Mouse (Mus musculus): ENCODE measurements around the gene Itga3. TPM values are rescaled to one million over a fixed set of nuclear protein-coding genes. Genes with fewer than 3 reads are reported as not detected.
A peak's percentile ranks its signal among the peaks of the same experiment; 100 is the strongest.

Itga3 gene
- total RNA-seq, 2 experiments from 2014 or later, result 11.2 to 14.0 TPM

DNA sequence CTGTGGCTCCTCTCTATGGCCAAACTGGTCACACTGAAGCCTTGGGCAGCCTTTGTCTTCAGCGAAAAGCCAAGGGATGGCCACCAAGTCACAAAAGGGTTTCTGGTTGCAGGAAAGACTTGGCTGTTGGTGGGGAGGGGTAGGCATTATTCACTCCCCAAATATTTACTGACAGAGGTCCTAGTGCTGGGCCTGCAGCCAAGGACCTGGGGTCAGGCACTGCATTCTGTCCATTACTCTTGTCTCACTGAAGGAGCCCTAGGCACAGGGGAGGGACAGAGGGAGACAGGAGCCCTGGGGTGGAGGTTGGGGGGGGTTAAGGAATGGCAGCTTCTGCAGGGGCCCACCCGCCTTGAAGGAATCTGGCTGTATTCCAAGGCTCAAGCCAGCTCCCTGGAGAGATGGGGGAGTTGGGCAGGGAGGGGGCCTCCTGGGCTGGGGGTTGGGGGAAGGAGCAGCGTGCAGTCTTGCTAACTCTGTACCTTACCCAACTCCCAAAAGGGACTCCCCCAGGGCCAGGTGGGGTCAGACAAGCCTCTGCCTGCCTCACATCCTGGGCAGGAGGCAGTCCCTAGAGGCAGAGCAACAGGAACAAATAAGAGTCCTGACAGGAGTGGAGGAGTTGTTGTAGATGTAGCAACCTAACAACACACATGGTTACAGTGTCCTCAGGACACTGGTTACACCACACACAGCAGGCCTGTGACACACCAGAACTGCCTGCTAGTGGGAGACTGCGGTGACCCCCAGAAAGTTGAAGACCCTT, 20.2 kb upstream of the Itga3 start:
- DNase-seq (ENCODE audit: low spot score in 2 of 2), result no peak

DNA sequence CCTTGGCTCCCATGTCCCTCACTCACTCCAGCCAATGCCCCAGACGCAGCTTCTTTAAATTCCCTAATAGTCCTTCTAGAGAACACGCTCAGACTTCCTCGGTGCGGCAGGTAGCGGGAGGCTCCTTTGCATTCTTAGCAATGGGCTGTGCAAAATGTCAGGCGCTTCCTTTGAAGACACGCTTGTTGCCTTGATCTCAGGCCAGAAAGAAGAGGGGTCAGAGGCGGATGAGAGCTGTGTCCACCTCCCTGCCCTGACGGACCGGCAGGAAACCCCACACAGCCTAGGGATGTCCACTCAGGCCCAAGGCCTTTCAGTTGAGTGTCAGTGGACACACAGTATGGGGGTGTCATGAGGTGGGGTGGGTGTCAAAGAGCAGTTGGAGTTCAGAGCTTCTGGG, 19.0 kb upstream of the Itga3 start:
- no peak for DNase-seq (ENCODE audit: low spot score in 2 of 2)

DNA sequence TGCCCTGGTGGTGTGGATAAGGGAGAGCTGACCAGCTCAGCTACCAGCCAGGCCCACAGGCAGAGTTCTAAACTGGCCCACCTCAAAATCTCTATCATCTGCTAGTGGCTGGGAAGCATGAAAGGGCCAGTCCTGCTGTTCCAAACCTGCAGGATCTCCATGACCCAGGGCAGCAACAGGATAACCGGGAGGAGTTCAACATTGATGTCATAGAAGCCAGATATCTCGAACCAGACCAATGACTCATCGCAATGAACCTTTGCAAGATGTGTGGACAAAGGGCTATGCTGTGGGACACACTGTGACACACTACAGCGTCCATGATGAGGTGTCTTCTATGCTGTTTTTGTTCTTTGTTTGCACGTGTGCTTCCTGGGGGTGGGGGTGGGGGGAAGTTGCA, 16.5 kb upstream of the Itga3 start:
- DNase-seq (ENCODE audit: low spot score in 2 of 2), result no peak

DNA sequence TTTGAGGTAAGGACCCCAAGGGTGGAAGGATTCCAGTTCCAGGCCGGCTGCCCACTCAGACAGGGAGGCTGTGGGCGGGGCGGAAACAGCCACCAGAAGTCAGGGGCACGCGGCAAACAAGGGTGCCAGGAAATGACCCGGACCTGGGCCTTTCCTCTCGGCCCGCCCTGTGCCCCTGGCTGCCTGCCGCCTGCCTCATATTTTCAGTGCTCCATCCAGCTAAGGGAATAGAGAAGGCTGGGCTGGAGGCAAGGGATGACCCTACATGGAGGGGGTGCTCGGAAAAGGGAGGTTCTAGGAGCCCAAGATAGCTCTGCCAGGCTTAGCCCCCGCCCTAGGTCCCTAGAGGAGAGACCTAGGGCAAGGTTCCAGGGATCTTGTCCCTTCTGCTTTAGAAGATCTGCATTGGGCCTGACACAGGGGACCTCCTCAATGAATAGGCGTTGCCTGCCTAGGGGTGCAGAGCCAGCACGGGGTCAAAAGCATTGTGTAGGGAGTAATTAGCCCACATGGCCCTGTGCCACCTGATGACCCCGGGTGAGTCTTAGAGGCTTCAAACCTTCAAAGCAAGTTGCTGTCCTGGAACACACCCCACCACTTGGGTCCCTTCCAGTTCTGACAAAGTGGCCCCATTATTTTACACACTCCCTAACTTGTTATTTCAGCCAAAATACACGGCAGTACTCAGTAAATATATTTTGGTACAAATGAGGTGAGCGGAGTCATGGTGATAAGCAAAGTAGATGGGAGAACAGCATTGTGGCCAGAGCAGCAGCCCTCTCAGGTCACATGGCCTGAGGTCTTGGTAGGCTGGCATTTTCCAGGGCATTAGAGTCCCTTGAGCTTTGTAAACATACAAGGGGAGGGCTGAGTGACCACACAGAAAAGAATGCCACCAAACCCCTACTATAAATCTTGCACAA, 12.5 kb upstream of the Itga3 start:
- DNase-seq (ENCODE audit: low spot score in 2 of 2), result no peak

DNA sequence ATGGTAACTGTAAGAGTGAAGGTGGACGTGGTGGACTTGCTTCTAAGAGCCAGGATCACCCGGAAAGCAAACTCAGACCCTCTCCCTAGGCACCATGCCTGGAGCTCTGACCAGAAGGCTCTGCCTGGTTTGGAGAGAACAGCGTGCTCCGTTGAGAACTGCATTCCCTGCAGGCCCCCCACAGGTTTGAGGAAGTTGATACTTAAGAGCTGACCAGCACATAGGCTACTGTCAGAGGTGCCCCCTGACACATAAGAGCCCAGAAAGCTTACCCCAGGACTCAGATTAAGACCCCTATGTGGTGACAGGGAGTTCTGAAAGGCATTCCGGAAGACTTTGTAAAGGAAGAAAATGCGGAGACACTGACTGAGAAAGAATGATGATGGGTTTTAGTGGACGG, 11.7 kb upstream of the Itga3 start:
- DNase-seq (ENCODE audit: low spot score in 2 of 2), result no peak

DNA sequence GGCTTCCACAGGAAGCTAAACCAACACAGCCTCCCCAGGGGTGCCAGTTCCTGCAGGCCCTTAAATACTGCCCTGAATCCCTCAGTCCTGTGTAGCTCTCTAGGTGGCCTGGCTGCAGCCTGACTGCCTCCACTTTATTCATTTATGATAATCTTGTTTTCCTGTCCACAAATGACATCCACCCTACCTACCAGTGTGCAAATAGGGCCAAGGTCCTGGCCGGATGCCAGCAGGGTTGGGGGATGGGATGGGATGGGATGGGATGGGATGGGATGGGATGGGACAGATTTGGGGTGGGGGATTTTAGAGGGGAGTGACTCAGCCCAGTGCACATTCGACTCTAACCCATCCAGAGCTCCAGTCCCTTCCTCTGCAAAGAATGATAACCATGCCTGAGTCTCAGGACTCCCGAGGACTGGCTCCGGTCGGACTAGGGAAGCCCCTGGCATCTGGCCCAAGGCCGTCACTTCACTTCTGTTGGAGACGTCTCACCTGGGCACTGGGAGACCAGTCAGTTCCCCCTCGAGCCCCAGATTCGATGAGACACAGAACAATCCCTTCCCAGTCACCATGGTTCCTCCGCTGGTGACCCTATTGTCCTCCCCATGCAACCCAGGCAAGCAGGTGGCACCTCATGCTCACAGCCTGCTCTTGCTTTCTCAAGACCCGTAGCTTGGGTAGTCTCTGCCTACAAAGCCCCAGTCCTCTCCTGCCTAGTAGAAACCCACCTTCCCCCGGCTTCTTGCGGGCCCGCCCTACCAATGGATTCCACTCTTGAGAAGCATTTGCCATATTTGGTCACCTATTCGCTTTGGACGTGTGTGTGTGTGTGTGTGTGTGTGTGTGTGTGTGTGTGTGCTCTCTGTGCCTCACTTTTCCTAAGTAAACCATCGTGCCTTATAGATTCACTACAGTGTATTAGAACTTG, 11.0 kb upstream of the Itga3 start:
- no peak for DNase-seq (ENCODE audit: low spot score in 2 of 2)

DNA sequence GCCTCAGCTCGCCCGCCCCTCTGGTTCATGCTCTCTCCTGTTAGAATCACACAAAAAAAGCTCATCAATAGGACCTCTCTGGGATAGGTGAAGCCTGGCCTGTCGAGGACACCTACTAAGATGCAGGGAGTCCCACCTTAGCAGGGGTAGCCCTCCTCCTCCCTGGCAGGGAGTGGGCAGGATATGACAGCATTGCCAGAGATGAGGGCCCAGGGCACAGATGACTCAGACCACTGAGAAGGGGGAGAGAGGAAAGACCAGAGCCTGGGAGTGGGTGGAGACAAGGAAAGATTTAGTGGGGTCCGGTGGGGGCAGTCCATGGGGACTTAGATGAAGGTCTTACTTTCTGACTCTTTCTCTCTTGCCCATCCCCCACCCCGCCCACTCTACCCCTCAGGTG, 9.6 kb upstream of the Itga3 start:
- no peak for DNase-seq (ENCODE audit: low spot score in 2 of 2)

DNA sequence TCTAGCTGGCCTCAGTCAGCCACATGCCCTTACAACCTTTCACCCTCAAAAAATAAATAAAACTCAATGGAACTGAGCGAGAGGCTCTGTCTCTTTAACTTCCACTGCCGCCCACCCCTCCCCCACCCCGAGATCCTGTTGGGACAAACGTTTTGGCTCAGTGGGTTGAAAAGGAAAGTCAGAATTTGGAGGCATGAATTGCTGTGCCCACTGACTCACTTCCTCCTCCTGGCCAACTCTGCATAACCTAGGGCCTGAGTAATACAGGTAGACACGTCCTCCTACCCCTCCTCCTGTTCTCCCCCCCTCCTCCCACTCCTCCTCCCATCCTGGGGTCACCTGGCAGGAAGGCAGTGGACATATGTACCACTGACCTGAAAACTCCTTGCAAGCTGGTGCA, 9.1 kb upstream of the Itga3 start:
- DNase-seq (ENCODE audit: low spot score in 2 of 2), result no peak

DNA sequence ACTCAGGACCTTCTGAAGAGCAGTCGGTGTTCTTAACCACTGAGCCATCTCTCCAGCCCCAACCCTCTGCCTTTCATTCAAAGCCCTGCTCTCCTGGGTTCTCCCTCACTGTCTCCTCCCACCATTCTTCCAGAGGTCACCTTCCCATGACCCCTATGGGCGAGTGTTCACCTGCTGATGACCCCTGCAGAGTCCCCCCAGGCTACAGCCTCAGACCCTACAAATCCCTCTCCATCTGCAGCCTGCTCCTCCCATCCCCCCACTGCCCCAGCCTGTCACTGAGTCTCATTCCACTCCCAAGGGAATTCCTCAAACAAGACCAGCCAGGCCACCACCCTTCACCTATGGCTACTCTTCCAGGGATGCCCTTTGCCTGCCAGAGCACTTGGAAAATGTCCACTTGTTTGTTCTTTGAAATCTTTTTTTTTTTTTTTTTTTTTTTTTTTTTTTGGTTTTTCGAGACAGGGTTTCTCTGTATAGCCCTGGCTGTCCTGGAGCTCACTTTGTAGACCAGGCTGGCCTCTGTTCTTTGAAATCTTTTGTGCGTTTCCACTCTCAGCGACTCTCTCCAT, 8.3 kb upstream of the Itga3 start:
- DNase-seq (ENCODE audit: low spot score in 2 of 2), result no peak

DNA sequence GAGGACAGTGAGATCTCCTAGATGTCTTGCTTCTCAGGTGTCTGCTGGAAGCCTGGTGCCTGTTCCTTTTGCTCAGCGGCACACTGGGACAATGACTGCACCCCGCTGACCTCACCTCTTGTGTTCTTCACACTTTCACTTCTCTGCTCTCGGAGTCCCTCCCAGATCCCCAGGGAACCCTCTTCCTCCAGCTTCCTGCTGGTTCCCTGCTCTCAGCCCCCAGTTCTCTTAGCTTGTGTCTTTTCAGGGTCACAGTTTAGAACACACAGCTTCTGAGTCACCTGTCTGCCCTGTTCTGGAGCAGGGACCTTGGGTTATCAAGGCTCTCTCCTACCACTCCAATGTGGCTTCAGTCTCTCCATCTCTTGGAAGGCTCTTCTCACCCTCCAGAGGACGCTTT, 7.6 kb upstream of the Itga3 start:
- no peak for DNase-seq (ENCODE audit: low spot score in 2 of 2)

DNA sequence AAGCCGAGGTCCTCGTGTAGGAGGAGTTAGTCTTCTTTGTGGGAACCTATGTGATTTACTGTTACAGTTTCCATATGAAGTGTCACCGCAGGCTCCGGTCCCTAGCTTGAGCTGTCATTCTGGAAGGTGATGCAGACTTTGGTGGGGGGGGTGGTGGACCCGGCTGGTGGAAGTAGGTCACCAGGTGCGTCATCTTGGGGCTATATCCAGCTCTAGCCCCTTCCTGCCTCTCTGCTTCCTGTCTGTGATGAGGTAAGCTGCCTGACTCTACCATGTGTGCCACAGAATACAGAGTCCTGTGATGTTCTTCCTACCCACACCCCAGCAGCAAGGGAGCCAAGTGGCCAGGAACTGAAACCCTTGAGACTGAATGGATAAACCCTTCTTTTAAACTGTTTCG, 6.3 kb upstream of the Itga3 start:
- DNase-seq (ENCODE audit: low spot score in 2 of 2), result no peak

DNA sequence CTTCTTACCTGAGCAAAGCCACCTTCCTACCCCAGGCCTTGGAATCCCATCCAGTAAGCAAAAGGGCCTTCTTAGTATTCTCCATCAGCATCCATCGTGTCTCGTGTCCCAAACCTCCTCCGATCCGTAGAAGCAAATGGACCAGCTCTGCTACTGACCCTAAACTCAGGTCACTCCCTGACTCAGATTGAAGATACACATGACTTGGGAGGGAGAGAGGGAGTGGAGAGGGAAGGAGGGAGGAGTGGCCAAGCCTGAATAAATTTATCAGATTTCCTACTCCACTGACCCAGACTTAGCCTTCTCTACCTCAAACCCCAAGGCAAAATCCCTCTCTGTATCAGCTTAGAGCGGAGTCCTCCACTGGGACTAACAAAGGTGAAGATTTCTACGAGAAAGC, 4.2 kb upstream of the Itga3 start:
- no peak for DNase-seq (ENCODE audit: low spot score in 2 of 2)

DNA sequence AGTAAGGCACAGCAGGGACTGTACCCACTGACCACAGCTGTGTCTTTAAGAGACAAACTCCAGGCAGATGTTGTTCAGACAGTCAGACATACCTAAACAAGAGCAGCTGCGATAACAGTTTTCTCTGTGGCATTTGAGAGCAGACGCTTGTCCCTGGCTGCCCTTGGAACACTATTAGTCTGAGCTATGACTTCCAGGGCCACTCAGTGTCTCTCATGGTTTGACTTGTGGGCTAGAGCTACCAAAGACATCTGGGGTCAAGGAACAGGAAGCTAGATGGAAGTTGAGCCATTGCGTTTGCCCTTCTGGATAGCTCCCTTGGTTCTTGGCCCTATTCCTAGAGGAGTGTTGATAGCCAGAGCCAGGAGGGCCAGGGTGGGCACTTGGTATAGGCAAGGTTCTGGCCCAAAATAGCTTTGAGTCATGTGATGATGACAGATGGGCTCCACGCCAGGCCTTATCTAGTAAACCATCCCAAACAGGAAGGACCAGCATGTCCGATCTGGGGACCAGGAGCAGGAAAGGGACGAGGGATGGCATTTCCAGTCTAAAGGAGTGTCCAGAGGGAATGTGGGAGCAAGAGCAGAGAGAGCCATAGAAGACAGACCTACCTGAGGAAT, 2.8 kb upstream of the Itga3 start:
- DNase-seq (ENCODE audit: low spot score in 2 of 2), result no peak

DNA sequence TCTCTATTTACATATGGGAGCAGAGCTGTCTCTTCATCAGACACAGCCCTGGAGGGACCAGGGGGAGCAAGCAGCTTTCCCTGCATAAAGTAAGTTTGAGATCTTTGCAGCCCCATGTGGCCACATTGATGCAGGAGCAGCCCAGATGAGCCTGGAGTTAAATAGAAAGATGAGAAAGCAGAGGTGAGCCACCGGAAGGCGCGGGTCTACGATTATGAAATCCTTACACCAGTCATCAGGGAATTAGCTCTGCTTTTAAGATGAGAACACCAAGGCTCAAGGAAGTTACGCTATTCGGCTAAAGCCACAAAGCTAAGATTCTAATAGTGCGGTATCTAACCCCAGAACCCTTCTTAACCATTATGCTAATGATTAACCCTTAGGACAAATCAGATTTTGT, 1.4 kb upstream of the Itga3 start:
- DNase-seq (ENCODE audit: low spot score in 2 of 2), result no peak

DNA sequence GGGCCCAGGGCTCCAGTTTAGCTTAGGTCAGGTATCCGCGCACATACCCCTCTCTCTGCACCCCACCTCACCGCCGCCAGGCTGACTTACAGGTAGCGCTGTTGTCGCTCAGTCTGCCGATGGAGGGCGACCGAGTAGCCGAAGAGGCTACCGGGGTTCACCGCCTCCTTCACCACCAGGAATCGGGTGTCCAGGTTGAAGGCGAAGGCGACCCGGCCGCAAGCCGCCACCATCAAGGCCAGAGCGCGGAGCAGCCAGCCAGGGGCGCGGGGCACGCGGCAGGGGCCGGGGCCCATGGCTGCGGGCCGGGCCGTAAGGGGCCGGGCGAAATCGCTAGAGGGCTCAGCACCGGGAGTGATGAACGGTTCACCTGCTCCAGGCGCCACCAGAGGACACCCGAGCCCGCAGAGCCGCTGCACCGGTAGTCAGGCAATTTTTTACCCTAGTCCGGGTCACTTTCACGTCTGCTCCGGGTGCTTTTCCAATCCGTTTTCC, 513 bp downstream of the Itga3 start:
- DNase-seq (ENCODE audit: low spot score in 2 of 2), result peak; percentile 7 to 40

DNA sequence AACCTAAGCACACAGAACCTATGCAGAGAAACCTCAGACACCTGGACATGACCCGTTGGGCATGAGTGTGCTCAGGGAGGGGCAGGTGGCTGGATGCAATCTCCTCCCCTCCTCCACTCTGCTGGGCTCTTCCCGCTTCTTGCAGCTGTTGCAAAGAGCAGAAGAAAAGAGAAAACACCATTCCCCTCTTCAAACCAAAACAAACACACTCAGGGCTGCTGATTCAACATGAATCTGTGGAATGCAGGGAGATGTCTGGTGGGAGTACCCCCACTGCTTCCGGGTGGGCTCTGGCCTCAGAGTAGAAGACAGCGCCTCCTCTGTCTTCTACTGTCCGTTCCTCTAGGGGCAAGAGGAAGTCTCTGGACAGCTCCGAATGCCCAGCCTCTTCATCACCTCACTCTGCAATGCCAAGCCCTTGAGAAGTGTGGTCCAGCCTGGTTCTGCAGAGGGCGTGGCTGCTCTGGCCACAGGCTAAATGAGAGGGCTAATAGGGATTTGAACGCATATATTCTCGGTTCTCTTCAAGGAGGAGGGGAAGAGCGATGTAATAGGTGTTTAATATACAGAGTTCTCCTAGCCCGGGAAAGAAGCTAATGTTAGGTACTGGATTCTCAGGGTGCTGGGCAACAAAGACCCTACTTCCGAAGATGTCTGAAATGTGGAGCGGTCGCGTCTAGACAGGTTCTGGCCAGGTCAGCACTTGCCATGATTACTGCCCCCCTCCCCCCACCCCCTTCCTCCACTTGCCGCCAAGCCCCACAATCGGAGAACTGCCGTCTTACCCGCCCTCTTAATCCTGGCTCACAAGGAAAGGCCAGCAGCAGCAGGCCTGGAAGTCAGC, 1.2 kb downstream of the Itga3 start:
- no peak for DNase-seq (ENCODE audit: low spot score in 2 of 2)

DNA sequence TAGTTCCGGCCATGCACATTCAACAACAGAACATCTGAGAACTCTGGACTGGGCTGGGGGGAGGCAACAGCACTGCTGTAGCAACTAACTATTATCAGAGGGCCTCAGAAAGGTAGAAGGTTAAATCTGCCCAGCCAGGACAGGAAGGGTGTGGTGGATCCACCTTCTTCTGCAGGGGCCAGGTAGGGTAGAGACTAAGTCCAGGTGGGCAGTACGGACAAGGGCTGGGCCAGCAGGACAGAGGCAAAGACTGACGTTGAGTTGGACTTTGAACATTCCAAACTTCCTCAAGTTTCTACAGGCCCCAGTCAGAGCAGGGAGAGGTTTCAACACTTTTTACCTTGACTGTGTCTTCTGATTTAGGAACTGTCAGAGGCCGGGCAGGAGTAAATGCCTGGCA, 1.9 kb downstream of the Itga3 start:
- DNase-seq (ENCODE audit: low spot score in 2 of 2), result no peak

DNA sequence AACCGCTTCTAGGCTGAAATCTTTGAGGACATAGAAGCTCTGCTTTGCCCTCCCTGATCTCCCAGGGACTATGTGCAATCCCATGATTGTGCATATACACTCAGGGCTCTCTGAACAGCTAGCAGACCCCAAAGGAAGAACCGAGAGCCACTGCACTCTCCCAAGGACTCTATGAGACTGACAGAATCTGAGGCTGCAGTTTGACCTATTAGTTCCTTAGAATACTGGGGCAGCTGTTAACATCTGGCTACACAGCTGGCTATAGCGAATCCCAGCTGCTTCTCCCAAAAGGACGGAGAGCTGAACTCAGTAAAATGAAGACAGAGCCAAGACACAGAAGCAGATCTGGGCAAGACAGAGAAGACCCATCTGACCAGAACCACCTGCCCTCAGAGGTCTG, 2.8 kb downstream of the Itga3 start:
- DNase-seq (ENCODE audit: low spot score in 2 of 2), result no peak

DNA sequence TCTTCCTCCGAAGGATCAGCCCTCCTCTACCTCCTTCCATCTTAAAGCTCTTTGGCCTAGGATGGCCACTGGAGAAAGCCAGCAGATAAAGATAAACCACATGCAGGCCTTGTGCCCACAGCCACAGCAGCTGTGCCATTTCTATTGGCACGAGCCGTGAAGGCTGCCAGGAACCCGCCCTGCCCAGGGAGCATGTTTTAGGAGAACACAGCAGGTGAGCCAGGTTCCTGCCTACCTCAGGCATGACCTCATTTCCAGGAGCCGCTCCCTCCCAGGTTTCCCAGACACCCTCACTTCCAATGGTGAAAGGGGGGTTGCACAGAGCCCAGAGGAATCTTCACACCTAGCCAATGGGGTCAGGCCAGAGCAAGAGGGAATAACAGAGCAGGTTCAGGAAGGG, 3.8 kb downstream of the Itga3 start:
- DNase-seq (ENCODE audit: low spot score in 2 of 2), result no peak

DNA sequence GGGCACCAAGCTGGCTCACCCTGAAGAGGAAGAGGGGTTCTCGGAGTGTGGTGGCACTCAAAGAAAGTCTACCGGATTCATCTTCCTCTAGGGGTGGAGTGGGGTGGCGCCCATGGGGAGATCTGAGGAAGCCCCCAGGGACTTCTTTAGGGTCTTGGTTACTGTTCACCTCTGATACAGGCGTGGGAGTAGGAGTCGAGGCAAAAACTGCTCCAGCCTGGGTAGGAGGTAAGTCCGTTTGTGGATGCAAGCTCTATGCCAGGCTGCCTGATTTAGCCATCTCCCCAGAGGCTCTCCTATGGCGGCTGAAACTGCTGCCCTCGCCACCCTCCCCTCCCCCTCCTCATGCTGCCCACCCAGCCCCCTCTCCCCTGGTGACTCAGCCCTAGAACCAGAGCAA, 4.5 kb downstream of the Itga3 start:
- no peak for DNase-seq (ENCODE audit: low spot score in 2 of 2)

Measured in layer of hippocampus, adult 18-20 months (tissue).